Mouse (Mus musculus) limb, embryonic 11.5 days (tissue): ENCODE results near the gene Gm28308. TPM values are rescaled to one million over a fixed set of nuclear protein-coding genes. Genes with fewer than 3 reads are reported as not detected.
A peak's percentile ranks its signal among the peaks of the same experiment; 100 is the strongest.

ENCODE experiments used
- ATAC-seq: fragments of 200-750 bp; cut with Nextera tagmentation; 2 replicates; pipeline ENCODE4 v1.8.0; 2017; ENCODE audit warnings: low read depth; ENCODE audit not compliant: insufficient number of reproducible peaks, low FRiP score, low TSS enrichment
- DNase-seq: peaks from one replicate; pipeline ENCODE4 v3.0.0-alpha.2; 2015; ENCODE audit warnings: low spot score
- H3K27ac ChIP-seq: fragments of 300-500 bp; sonication (generic); replicated peaks from 2 replicates; pipeline ENCODE4 v1.5.1; 2014; ENCODE audit warnings: low read depth, mild to moderate bottlenecking, low read length
- H3K27me3 ChIP-seq: fragments of 300-500 bp; sonication (generic); 2 replicates; pipeline ENCODE4 v1.6.1; 2014; ENCODE audit warnings: mild to moderate bottlenecking, low read length, mixed read lengths; ENCODE audit not compliant: control insufficient read depth, insufficient read depth
- H3K36me3 ChIP-seq: fragments of 300-500 bp; sonication (generic); 2 replicates; pipeline ENCODE4 v1.6.1; 2014; ENCODE audit warnings: mild to moderate bottlenecking, low read length, moderate library complexity, mixed read lengths; ENCODE audit not compliant: control insufficient read depth, insufficient read depth
- H3K4me1 ChIP-seq: fragments of 300-500 bp; sonication (generic); 2 replicates; pipeline ENCODE4 v1.6.1; 2014; ENCODE audit warnings: low read length, mixed read lengths; ENCODE audit not compliant: control insufficient read depth, insufficient read depth
- H3K4me2 ChIP-seq: fragments of 300-500 bp; sonication (generic); 2 replicates; pipeline ENCODE4 v1.6.1; 2014; ENCODE audit warnings: low read depth, mild to moderate bottlenecking, moderate library complexity; ENCODE audit not compliant: severe bottlenecking
- H3K4me3 ChIP-seq: fragments of 300-500 bp; sonication (generic); 2 replicates; pipeline ENCODE4 v1.5.1; 2014; ENCODE audit warnings: low read depth, low read length
- H3K9ac ChIP-seq: fragments of 300-500 bp; sonication (generic); 2 replicates; pipeline ENCODE4 v1.6.1; 2014; ENCODE audit warnings: mild to moderate bottlenecking, low read length
- H3K9me3 ChIP-seq: fragments of 300-500 bp; sonication (generic); 2 replicates; pipeline ENCODE4 v1.6.1; 2016; ENCODE audit warnings: low read length; ENCODE audit not compliant: control insufficient read depth
- WGBS: fragments of 180-500 bp; shearing (Covaris S2); extraction: QIAGEN DNeasy Blood & Tissue Kit; methylation state at CpG from one replicate; pipeline ENCODE4 v1.1.7; 2014; 5-methylcytosine and 5-hydroxymethylcytosine counted together
- polyA plus RNA-seq: library from polyadenylated mRNA; unstranded; fragments of >200 nt; fragmentation: Nextera tagmentation; extraction: Ambion mirVana; gene quantifications from 2 replicates; pipeline ENCODE4 v1.2.1, GENCODE M21; 2014

Gene Gm28308
- polyA plus RNA-seq, 1 experiment from 2014 or later = 1.3 TPM

- WGBS = 14% methylated on average over 4 of the region's 4 CpGs
- Histone ChIP-seq H3K9me3 (no peaks in the 10 kb centered on the region), H3K4me3 (no peak overlapping the region), H3K4me2 (peak overlapping the region; percentile 8; the same call in 1 of the 2 replicates), H3K9ac (no peak overlapping the region; the same call in 1 of the 2 replicates), H3K4me1 (peaks cover 69% of the 10 kb centered on the region), H3K36me3 (no peaks in the 10 kb centered on the region), H3K27ac (no peak overlapping the region), H3K27me3 (peaks cover 10% of the 10 kb centered on the region)
- DNase-seq = peak; percentile 34
- ATAC-seq = no peak
These were observed 34.0 kb downstream of the Gm28308 start for GRCm38 (mm10) chr6:52178918-52179665.

- no peak for ATAC-seq
- H3K27ac ChIP-seq = peak overlapping the region; percentile 8; the same call in 1 of the 2 replicates
These were observed 35.3 kb downstream of the Gm28308 start for GRCm38 (mm10) chr6:52177806-52178205.

GRCm38 (mm10) chr6:52177061-52177735, 35.9 kb downstream of the Gm28308 start, which contains the start of gene 5730596B20Rik:
5730596B20Rik (plus strand) TSS chr6:52177498.
- DNase-seq = peak; percentile 80
- H3K4me1 ChIP-seq = peaks cover 64% of the 10 kb centered on the region

More at GRCm38 (mm10) chr6:52177806-52178205, 35.3 kb downstream of the Gm28308 start:
- WGBS = 3% methylated on average over 9 of the region's 9 CpGs
- Histone ChIP-seq H3K27me3 (peaks cover 10% of the 10 kb centered on the region), H3K4me3 (no peak overlapping the region), H3K9me3 (no peaks in the 10 kb centered on the region), H3K9ac (no peak overlapping the region), H3K4me2 (peak overlapping the region; percentile 61; the same call in 1 of the 2 replicates), H3K36me3 (no peaks in the 10 kb centered on the region), H3K4me1 (peaks cover 59% of the 10 kb centered on the region)
- DNase-seq = peak; percentile 45

DNA sequence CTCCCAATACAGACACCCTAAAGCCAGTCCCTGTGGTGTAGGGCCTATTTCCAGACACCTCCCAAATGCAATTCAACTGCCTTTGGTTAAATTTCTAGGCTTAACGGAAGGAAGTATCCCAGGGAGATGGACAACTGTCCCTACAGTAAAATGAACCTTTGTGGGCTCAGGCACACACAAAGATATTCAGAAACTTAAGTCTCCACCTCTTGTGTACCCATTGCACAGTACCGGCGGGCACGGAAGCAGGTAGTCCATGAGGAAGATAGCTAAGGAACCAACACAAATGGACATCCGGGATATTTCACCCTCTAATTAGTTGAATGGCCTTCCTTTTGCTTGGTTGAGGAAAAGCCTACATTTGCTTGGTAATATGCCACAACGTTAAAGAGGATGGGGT, 36.7 kb downstream of the Gm28308 start:
- no peaks in the 10 kb centered on the region for H3K36me3 ChIP-seq
- H3K4me1 ChIP-seq = peaks cover 70% of the 10 kb centered on the region
- H3K27me3 ChIP-seq = peaks cover 16% of the 10 kb centered on the region
- ATAC-seq (no peak), DNase-seq (peak; percentile 44)
- WGBS = 1% methylated on average over 6 of the region's 6 CpGs
- peak overlapping the region; percentile 27; the same call in 1 of the 2 replicates for H3K9ac ChIP-seq
- no peaks in the 10 kb centered on the region for H3K9me3 ChIP-seq
- H3K4me3 ChIP-seq = peak overlapping the region; percentile 42
- no peak overlapping the region; the same call in 1 of the 2 replicates for H3K27ac ChIP-seq
- H3K4me2 ChIP-seq = peak overlapping the region; percentile 61

More at GRCm38 (mm10) chr6:52177061-52177735, 35.9 kb downstream of the Gm28308 start, which contains the start of gene 5730596B20Rik:
- no peaks in the 10 kb centered on the region for H3K36me3 ChIP-seq
- peak within 1 kb of the TSS; percentile 8; the same call in 1 of the 2 replicates for H3K27ac ChIP-seq
- H3K4me3 ChIP-seq = peak within 1 kb of the TSS; percentile 42
- ATAC-seq = no peak
- no peaks in the 10 kb centered on the region for H3K9me3 ChIP-seq
- H3K4me2 ChIP-seq = peak within 1 kb of the TSS; percentile 61
- H3K9ac ChIP-seq = peak within 1 kb of the TSS; percentile 43
- H3K27me3 ChIP-seq = peaks cover 10% of the 10 kb centered on the region
- whole genome bisulfite sequencing = under 1% methylated on average over 36 of the region's 36 CpGs

- peak overlapping the region; percentile 42 for H3K4me3 ChIP-seq
- H3K36me3 ChIP-seq = no peaks in the 10 kb centered on the region
- peak overlapping the region; percentile 61 for H3K4me2 ChIP-seq
- H3K27me3 ChIP-seq = peaks cover 20% of the 10 kb centered on the region
- H3K9me3 ChIP-seq = no peaks in the 10 kb centered on the region
- peak overlapping the region; percentile 48 for H3K27ac ChIP-seq
- H3K4me1 ChIP-seq = peaks cover 71% of the 10 kb centered on the region
- H3K9ac ChIP-seq = peak overlapping the region; percentile 56
- WGBS = 2% methylated on average over 21 of the region's 35 CpGs
- no peak for ATAC-seq
- DNase-seq = peak; percentile 61
These were observed 37.3 kb downstream of the Gm28308 start for GRCm38 (mm10) chr6:52175864-52176263.

- WGBS = 2% methylated on average over 40 of the region's 41 CpGs
- DNase-seq (peak; percentile 73), ATAC-seq (peak; percentile 35; the same call in 1 of the 2 replicates)
- Histone ChIP-seq H3K4me3 (peak overlapping the region; percentile 42), H3K9me3 (no peaks in the 10 kb centered on the region), H3K36me3 (peaks cover 1% of the 10 kb centered on the region; the same call in 1 of the 2 replicates), H3K4me2 (peak overlapping the region; percentile 61), H3K9ac (peak overlapping the region; percentile 56), H3K27me3 (peaks cover 19% of the 10 kb centered on the region), H3K27ac (peak overlapping the region; percentile 48), H3K4me1 (peaks cover 71% of the 10 kb centered on the region)
These were observed 38.0 kb downstream of the Gm28308 start for GRCm38 (mm10) chr6:52174968-52175751.

- H3K9ac ChIP-seq = no peak overlapping the region
- no peaks in the 10 kb centered on the region for H3K9me3 ChIP-seq
- no peak for ATAC-seq
- no peak overlapping the region for H3K4me3 ChIP-seq
- H3K4me1 ChIP-seq = peaks cover 63% of the 10 kb centered on the region
- H3K36me3 ChIP-seq = peaks cover 2% of the 10 kb centered on the region; the same call in 1 of the 2 replicates
- H3K27me3 ChIP-seq = peaks cover 23% of the 10 kb centered on the region
- WGBS = 1% methylated on average over 4 of the region's 4 CpGs
- H3K27ac ChIP-seq = no peak overlapping the region
- peak overlapping the region; percentile 76; the same call in 1 of the 2 replicates for H3K4me2 ChIP-seq
- DNase-seq = peak; percentile 28
These were observed 39.5 kb downstream of the Gm28308 start for GRCm38 (mm10) chr6:52173648-52174047.
